Mouse (Mus musculus): ENCODE measurements around the gene Ube2cbp.

- TF ChIP-seq POLR2A (IDR thresholded peaks at IDR 0.05; ENCODE audit: low read depth, low read length) (no peak), CTCF (IDR thresholded peaks at IDR 0.05; ENCODE audit: extremely low read depth, insufficient read length, insufficient replicate concordance, low read depth, low read length) (no peak)
Observed at GRCm38 (mm10) chr9:86360536-86360935, 104.2 kb downstream of the Ube2cbp start.

Measured in small intestine, adult 2 months (tissue).